Mouse (Mus musculus): ENCODE measurements around the gene Art2b.

Art2b gene

GRCm38 (mm10) chr7:101564086-101564485 lies 21.3 kb downstream of the Art2b start:
- 81% methylated on average over 2 of the region's 2 CpGs for WGBS

GRCm38 (mm10) chr7:101559393-101559792 lies 26.0 kb downstream of the Art2b start:
- 88% methylated on average over 5 of the region's 5 CpGs for WGBS

GRCm38 (mm10) chr7:101557391-101557790 lies 28.0 kb downstream of the Art2b start:
- WGBS: 88% methylated on average over 1 of the region's 1 CpGs

GRCm38 (mm10) chr7:101555473-101555872 lies 29.9 kb downstream of the Art2b start:
- WGBS: 95% methylated on average over 3 of the region's 3 CpGs

GRCm38 (mm10) chr7:101551530-101551929 lies 33.9 kb downstream of the Art2b start:
- WGBS: 97% methylated on average over 1 of the region's 1 CpGs

- 75% methylated on average over 7 of the region's 7 CpGs for WGBS
These were observed 34.5 kb downstream of the Art2b start for GRCm38 (mm10) chr7:101550686-101551485.

GRCm38 (mm10) chr7:101549266-101549665 lies 36.1 kb downstream of the Art2b start:
- 87% methylated on average over 3 of the region's 3 CpGs for WGBS

- 74% methylated on average over 3 of the region's 3 CpGs for WGBS
These were observed 37.7 kb downstream of the Art2b start for GRCm38 (mm10) chr7:101547651-101548050.

GRCm38 (mm10) chr7:101541734-101542133 lies 43.7 kb downstream of the Art2b start:
- WGBS: 47% methylated on average over 10 of the region's 10 CpGs

GRCm38 (mm10) chr7:101541132-101541531 lies 44.3 kb downstream of the Art2b start:
- WGBS: 1% methylated on average over 11 of the region's 11 CpGs

- 46% methylated on average over 5 of the region's 5 CpGs for WGBS
These were observed 44.7 kb downstream of the Art2b start for GRCm38 (mm10) chr7:101540684-101541083.

- 41% methylated on average over 9 of the region's 9 CpGs for WGBS
These were observed 45.6 kb downstream of the Art2b start for GRCm38 (mm10) chr7:101539774-101540173.

GRCm38 (mm10) chr7:101538141-101538933 lies 47.1 kb downstream of the Art2b start:
- 27% methylated on average over 14 of the region's 14 CpGs for WGBS

- 35% methylated on average over 8 of the region's 8 CpGs for WGBS
These were observed 47.9 kb downstream of the Art2b start for GRCm38 (mm10) chr7:101537541-101537940.

- 50% methylated on average over 5 of the region's 5 CpGs for WGBS
These were observed 49.9 kb downstream of the Art2b start for GRCm38 (mm10) chr7:101535517-101535916.

- 43% methylated on average over 10 of the region's 10 CpGs for WGBS
These were observed 50.3 kb downstream of the Art2b start for GRCm38 (mm10) chr7:101535102-101535501.

GRCm38 (mm10) chr7:101534428-101534827 lies 51.0 kb downstream of the Art2b start:
- WGBS: 46% methylated on average over 5 of the region's 5 CpGs
